Mouse (Mus musculus) kidney, embryonic 16.5 days (tissue): ENCODE results near the gene Ankrd11. TPM values are rescaled to one million over a fixed set of nuclear protein-coding genes. Genes with fewer than 3 reads are reported as not detected.

Source experiments
- ATAC-seq: fragments of 200-750 bp; cut with Nextera tagmentation; 2 replicates; pipeline ENCODE4 v1.8.0; 2017; ENCODE audit warnings: moderate TSS enrichment; ENCODE audit not compliant: low FRiP score, low TSS enrichment
- H3K27ac ChIP-seq: fragments of 300-500 bp; sonication (generic); 2 replicates; pipeline ENCODE4 v1.5.1; 2014; ENCODE audit warnings: low read length
- H3K27me3 ChIP-seq: fragments of 300-500 bp; sonication (generic); 2 replicates; pipeline ENCODE4 v1.6.1; 2014; ENCODE audit warnings: low read length, control low read depth, mixed read lengths; ENCODE audit not compliant: insufficient read depth
- H3K36me3 ChIP-seq: fragments of 300-500 bp; sonication (generic); 2 replicates; pipeline ENCODE4 v1.6.1; 2014; ENCODE audit warnings: low read length, control low read depth, mixed read lengths; ENCODE audit not compliant: insufficient read depth
- H3K4me1 ChIP-seq: fragments of 300-500 bp; sonication (generic); 2 replicates; pipeline ENCODE4 v1.6.1; 2014; ENCODE audit warnings: low read length, control low read depth, mixed read lengths; ENCODE audit not compliant: insufficient read depth
- H3K4me2 ChIP-seq: fragments of 300-500 bp; sonication (generic); replicated peaks from 2 replicates; pipeline ENCODE4 v1.6.1; 2014; ENCODE audit warnings: low read depth, low read length
- H3K4me3 ChIP-seq: fragments of 300-500 bp; sonication (generic); 2 replicates; pipeline ENCODE4 v1.5.1; 2014; ENCODE audit warnings: mild to moderate bottlenecking, low read length
- H3K9ac ChIP-seq: fragments of 300-500 bp; sonication (generic); replicated peaks from 2 replicates; pipeline ENCODE4 v1.6.1; 2014; ENCODE audit warnings: low read length
- H3K9me3 ChIP-seq: fragments of 300-500 bp; sonication (generic); 2 replicates; pipeline ENCODE4 v1.6.1; 2016; ENCODE audit warnings: low read length, control low read depth
- WGBS: fragments of 180-500 bp; shearing (Covaris S2); extraction: QIAGEN DNeasy Blood & Tissue Kit; methylation state at CpG from one replicate; pipeline ENCODE4 v1.1.7; 2014; 5-methylcytosine and 5-hydroxymethylcytosine counted together
- polyA plus RNA-seq: library from polyadenylated mRNA; unstranded; fragments of >200 nt; fragmentation: Nextera tagmentation; extraction: Ambion mirVana; gene quantifications from 2 replicates; pipeline ENCODE4 v1.2.1, GENCODE M21; 2015

Gene Ankrd11
- polyA plus RNA-seq, 1 experiment from 2014 or later = 25.6 TPM

- Histone ChIP-seq H3K9me3 (no peaks in the 10 kb centered on the region), H3K27ac (no peak overlapping the region), H3K4me2 (no peak overlapping the region), H3K9ac (no peak overlapping the region), H3K36me3 (no peaks in the 10 kb centered on the region), H3K4me1 (peaks cover 7% of the 10 kb centered on the region; the same call in 1 of the 2 replicates), H3K4me3 (no peak overlapping the region), H3K27me3 (no peaks in the 10 kb centered on the region)
- WGBS = 24% methylated on average over 11 of the region's 11 CpGs
- no peak for ATAC-seq
Measured at GRCm38 (mm10) chr8:122853340-122853771, 188.7 kb downstream of the Ankrd11 start.

GRCm38 (mm10) chr8:122852546-122852905 is 189.6 kb downstream of the Ankrd11 start:
- Histone ChIP-seq H3K4me1 (peaks cover 10% of the 10 kb centered on the region; the same call in 1 of the 2 replicates), H3K4me3 (no peak overlapping the region), H3K9me3 (no peaks in the 10 kb centered on the region), H3K36me3 (no peaks in the 10 kb centered on the region), H3K4me2 (no peak overlapping the region), H3K27ac (no peak overlapping the region), H3K27me3 (no peaks in the 10 kb centered on the region), H3K9ac (no peak overlapping the region)
- 36% methylated on average over 1 of the region's 1 CpGs for WGBS
- ATAC-seq = no peak

- no peak overlapping the region for H3K9ac ChIP-seq
- peaks cover 10% of the 10 kb centered on the region; the same call in 1 of the 2 replicates for H3K4me1 ChIP-seq
- no peak overlapping the region for H3K4me3 ChIP-seq
- H3K9me3 ChIP-seq = no peaks in the 10 kb centered on the region
- no peaks in the 10 kb centered on the region for H3K36me3 ChIP-seq
- ATAC-seq = no peak
- no peak overlapping the region for H3K27ac ChIP-seq
- WGBS = 84% methylated on average over 12 of the region's 12 CpGs
- no peaks in the 10 kb centered on the region for H3K27me3 ChIP-seq
- H3K4me2 ChIP-seq = no peak overlapping the region
Measured at GRCm38 (mm10) chr8:122851692-122852545, 190.2 kb downstream of the Ankrd11 start.

- Histone ChIP-seq H3K4me3 (no peak overlapping the region), H3K27me3 (no peaks in the 10 kb centered on the region), H3K4me2 (no peak overlapping the region), H3K4me1 (peaks cover 10% of the 10 kb centered on the region; the same call in 1 of the 2 replicates), H3K27ac (no peak overlapping the region), H3K9me3 (no peaks in the 10 kb centered on the region), H3K36me3 (no peaks in the 10 kb centered on the region), H3K9ac (no peak overlapping the region)
- 57% methylated on average over 3 of the region's 3 CpGs for WGBS
- ATAC-seq = no peak
Measured at GRCm38 (mm10) chr8:122850641-122851240, 191.3 kb downstream of the Ankrd11 start.

- 58% methylated on average over 11 of the region's 11 CpGs for WGBS
- no peak overlapping the region for H3K4me3 ChIP-seq
- no peaks in the 10 kb centered on the region for H3K9me3 ChIP-seq
- H3K27ac ChIP-seq = no peak overlapping the region
- H3K27me3 ChIP-seq = no peaks in the 10 kb centered on the region
- H3K9ac ChIP-seq = no peak overlapping the region
- ATAC-seq = no peak
- no peak overlapping the region for H3K4me2 ChIP-seq
- peaks cover 10% of the 10 kb centered on the region; the same call in 1 of the 2 replicates for H3K4me1 ChIP-seq
- no peaks in the 10 kb centered on the region for H3K36me3 ChIP-seq
Measured at GRCm38 (mm10) chr8:122849152-122849910, 192.7 kb downstream of the Ankrd11 start.

GRCm38 (mm10) chr8:122847829-122848561 is 194.1 kb downstream of the Ankrd11 start, which contains the start of gene Cdh15:
Gene Cdh15 (plus strand): TSS chr8:122847966.
- peak; percentile 91 for ATAC-seq
- H3K9me3 ChIP-seq = no peaks in the 10 kb centered on the region
- H3K4me1 ChIP-seq = peaks cover 5% of the 10 kb centered on the region; the same call in 1 of the 2 replicates
- H3K27ac ChIP-seq = no peak within 1 kb of the TSS
- 22% methylated on average over 16 of the region's 18 CpGs for WGBS
- no peaks in the 10 kb centered on the region for H3K36me3 ChIP-seq
- no peaks in the 10 kb centered on the region for H3K27me3 ChIP-seq
- H3K9ac ChIP-seq = no peak within 1 kb of the TSS
- H3K4me2 ChIP-seq = peak within 1 kb of the TSS; percentile 43
- H3K4me3 ChIP-seq = 0 out of 2 replicates have a peak within 1 kb of the TSS, but pooled peaks have one; percentile 5

GRCm38 (mm10) chr8:122845662-122846061 is 196.4 kb downstream of the Ankrd11 start:
- no peak for ATAC-seq
- H3K4me2 ChIP-seq = no peak overlapping the region
- no peaks in the 10 kb centered on the region for H3K36me3 ChIP-seq
- 69% methylated on average over 4 of the region's 4 CpGs for WGBS
- H3K4me3 ChIP-seq = no peak overlapping the region
- H3K9me3 ChIP-seq = no peaks in the 10 kb centered on the region
- no peaks in the 10 kb centered on the region for H3K27me3 ChIP-seq
- H3K27ac ChIP-seq = no peak overlapping the region
- H3K4me1 ChIP-seq = 0 out of 2 replicates have a peak, but pooled peaks cover 5% of the 10 kb centered on the region
- no peak overlapping the region for H3K9ac ChIP-seq

- no peak for ATAC-seq
- H3K4me2 ChIP-seq = no peak overlapping the region
- H3K4me1 ChIP-seq = 0 out of 2 replicates have a peak, but pooled peaks cover 5% of the 10 kb centered on the region
- no peak overlapping the region for H3K9ac ChIP-seq
- WGBS = 64% methylated on average over 3 of the region's 3 CpGs
- H3K27me3 ChIP-seq = no peaks in the 10 kb centered on the region
- H3K4me3 ChIP-seq = no peak overlapping the region
- H3K9me3 ChIP-seq = no peaks in the 10 kb centered on the region
- no peak overlapping the region for H3K27ac ChIP-seq
- H3K36me3 ChIP-seq = no peaks in the 10 kb centered on the region
Measured at GRCm38 (mm10) chr8:122844161-122844560, 197.9 kb downstream of the Ankrd11 start.

GRCm38 (mm10) chr8:122836696-122837095 is 205.4 kb downstream of the Ankrd11 start:
- WGBS = 80% methylated on average over 13 of the region's 13 CpGs
- Histone ChIP-seq H3K4me2 (no peak overlapping the region), H3K9me3 (no peaks in the 10 kb centered on the region), H3K4me1 (no peaks in the 10 kb centered on the region), H3K27ac (no peak overlapping the region), H3K27me3 (no peaks in the 10 kb centered on the region), H3K36me3 (no peaks in the 10 kb centered on the region), H3K4me3 (no peak overlapping the region), H3K9ac (no peak overlapping the region)
- no peak for ATAC-seq
